Mouse (Mus musculus) stomach, embryonic 14.5 days (tissue): ENCODE data around the gene Zfp143. TPM values are rescaled to one million over a fixed set of nuclear protein-coding genes. Genes with fewer than 3 reads are reported as not detected.
"Not testable (repeated sequence)": the region's sequence is repeated elsewhere in the genome, so short reads cannot be mapped to it uniquely, and the experiment has no call there.

Source experiments
- ATAC-seq: fragments of 200-750 bp; cut with Nextera tagmentation; 2 replicates; pipeline ENCODE4 v1.8.0; 2017; ENCODE audit warnings: low read depth, moderate TSS enrichment; ENCODE audit not compliant: insufficient number of reproducible peaks, insufficient read depth, low FRiP score
- H3K27ac ChIP-seq: fragments of 300-500 bp; sonication (generic); 2 replicates; pipeline ENCODE4 v1.5.1; 2014; ENCODE audit warnings: mild to moderate bottlenecking, low read length, moderate library complexity, mixed read lengths
- H3K27me3 ChIP-seq: fragments of 300-500 bp; sonication (generic); 2 replicates; pipeline ENCODE4 v1.6.1; 2014; ENCODE audit warnings: low read length, control low read depth, mixed read lengths; ENCODE audit not compliant: control insufficient read depth, insufficient read depth
- H3K36me3 ChIP-seq: fragments of 300-500 bp; sonication (generic); 2 replicates; pipeline ENCODE4 v1.6.1; 2014; ENCODE audit warnings: mild to moderate bottlenecking, control low read depth, low read length, moderate library complexity, mixed read lengths; ENCODE audit not compliant: control insufficient read depth, insufficient read depth
- H3K4me1 ChIP-seq: fragments of 300-500 bp; sonication (generic); 2 replicates; pipeline ENCODE4 v1.6.1; 2014; ENCODE audit warnings: low read length, control low read depth, mixed read lengths; ENCODE audit not compliant: control insufficient read depth, insufficient read depth
- H3K4me2 ChIP-seq: fragments of 300-500 bp; sonication (generic); replicated peaks from 2 replicates; pipeline ENCODE4 v1.6.1; 2014; ENCODE audit warnings: low read depth, low read length, control low read depth
- H3K4me3 ChIP-seq: fragments of 300-500 bp; sonication (generic); 2 replicates; pipeline ENCODE4 v1.5.1; 2014; ENCODE audit warnings: low read depth, low read length, control low read depth
- H3K9ac ChIP-seq: fragments of 300-500 bp; sonication (generic); replicated peaks from 2 replicates; pipeline ENCODE4 v1.6.1; 2014; ENCODE audit warnings: low read depth, mild to moderate bottlenecking, control low read depth, low read length, moderate library complexity, mixed read lengths
- H3K9me3 ChIP-seq: fragments of 300-500 bp; sonication (generic); 2 replicates; pipeline ENCODE4 v1.6.1; 2016; ENCODE audit warnings: low read depth, low read length, control low read depth; ENCODE audit not compliant: control insufficient read depth
- whole genome bisulfite sequencing: fragments of 180-500 bp; shearing (Covaris S2); extraction: QIAGEN DNeasy Blood & Tissue Kit; methylation state at CpG from one replicate; pipeline ENCODE4 v1.1.7; 2014; 5-methylcytosine and 5-hydroxymethylcytosine counted together
- polyA plus RNA-seq: library from polyadenylated mRNA; unstranded; fragments of >200 nt; fragmentation: Nextera tagmentation; extraction: Ambion mirVana; gene quantifications from 2 replicates; pipeline ENCODE4 v1.2.1, GENCODE M21; 2014

Gene Zfp143
- polyA plus RNA-seq, 1 experiment from 2014 or later: 18.2 TPM

GRCm38 (mm10) chr7:110030342-110030741, 30.7 kb upstream of the Zfp143 start:
- Histone ChIP-seq H3K4me1 (no peaks in the 10 kb centered on the region), H3K4me3 (no peak overlapping the region), H3K36me3 (peaks cover 36% of the 10 kb centered on the region), H3K27ac (no peak overlapping the region), H3K27me3 (no peaks in the 10 kb centered on the region), H3K9ac (no peak overlapping the region), H3K9me3 (no peaks in the 10 kb centered on the region), H3K4me2 (no peak overlapping the region)
- 82% methylated on average over 3 of the region's 3 CpGs for WGBS
- ATAC-seq: no peak

- WGBS: 94% methylated on average over 2 of the region's 2 CpGs
- H3K27ac ChIP-seq, H3K4me1 ChIP-seq, H3K9me3 ChIP-seq, H3K27me3 ChIP-seq, H3K4me2 ChIP-seq, H3K4me3 ChIP-seq, H3K9ac ChIP-seq, ATAC-seq: not testable (repeated sequence)
- H3K36me3 ChIP-seq: peaks cover 36% of the 10 kb centered on the region
These were observed 3.3 kb upstream of the Zfp143 start for GRCm38 (mm10) chr7:110057723-110058122.

DNA sequence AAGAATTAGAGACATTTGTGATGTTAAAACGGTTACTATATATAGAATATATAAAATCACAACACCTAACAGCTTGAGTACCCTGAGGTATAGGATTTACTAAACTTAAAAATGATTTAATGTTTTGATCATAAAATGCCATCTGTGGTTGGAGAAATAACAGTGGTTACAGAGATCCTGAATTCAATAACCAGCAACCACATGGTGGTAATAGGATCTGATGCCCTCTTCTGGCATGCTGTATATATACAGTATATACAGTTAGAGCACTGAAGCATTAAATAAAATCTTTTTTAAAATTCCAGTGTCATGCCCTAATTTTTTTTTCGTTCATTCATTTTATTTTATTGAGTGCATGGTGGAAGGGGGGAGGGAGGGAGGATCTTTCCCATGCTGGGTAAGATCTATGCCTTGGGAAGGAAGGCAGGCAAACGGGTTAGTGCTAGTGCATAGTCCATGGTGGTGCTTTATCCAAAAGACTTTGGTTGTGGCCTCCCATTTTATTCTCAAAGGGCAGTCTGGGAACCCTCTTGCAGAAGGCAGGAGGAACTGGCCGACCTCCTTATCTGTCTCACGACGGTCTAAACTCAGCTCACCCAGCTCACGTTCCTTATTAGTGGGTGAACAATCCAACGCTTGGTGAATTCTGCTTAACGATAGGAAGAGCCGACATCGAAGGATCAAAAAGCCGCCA, 1.8 kb upstream of the Zfp143 start:
- Histone ChIP-seq H3K9ac (no peak overlapping the region), H3K4me3 (no peak overlapping the region), H3K4me2 (no peak overlapping the region), H3K9me3 (no peaks in the 10 kb centered on the region), H3K36me3 (peaks cover 24% of the 10 kb centered on the region), H3K27me3 (no peaks in the 10 kb centered on the region), H3K4me1 (peaks cover 14% of the 10 kb centered on the region; the same call in 1 of the 2 replicates), H3K27ac (no peak overlapping the region)
- WGBS: 86% methylated on average over 12 of the region's 12 CpGs
- no peak for ATAC-seq

GRCm38 (mm10) chr7:110060106-110060668, 830 bp upstream of the Zfp143 start:
- ATAC-seq: no peak
- 15% methylated on average over 5 of the region's 5 CpGs for WGBS
- Histone ChIP-seq H3K9me3 (no peaks in the 10 kb centered on the region), H3K4me3 (peak overlapping the region; percentile 80), H3K4me2 (peak overlapping the region; percentile 78), H3K4me1 (peaks cover 14% of the 10 kb centered on the region; the same call in 1 of the 2 replicates), H3K36me3 (peaks cover 19% of the 10 kb centered on the region), H3K27me3 (no peaks in the 10 kb centered on the region), H3K27ac (peak overlapping the region; percentile 100), H3K9ac (peak overlapping the region; percentile 97)

DNA sequence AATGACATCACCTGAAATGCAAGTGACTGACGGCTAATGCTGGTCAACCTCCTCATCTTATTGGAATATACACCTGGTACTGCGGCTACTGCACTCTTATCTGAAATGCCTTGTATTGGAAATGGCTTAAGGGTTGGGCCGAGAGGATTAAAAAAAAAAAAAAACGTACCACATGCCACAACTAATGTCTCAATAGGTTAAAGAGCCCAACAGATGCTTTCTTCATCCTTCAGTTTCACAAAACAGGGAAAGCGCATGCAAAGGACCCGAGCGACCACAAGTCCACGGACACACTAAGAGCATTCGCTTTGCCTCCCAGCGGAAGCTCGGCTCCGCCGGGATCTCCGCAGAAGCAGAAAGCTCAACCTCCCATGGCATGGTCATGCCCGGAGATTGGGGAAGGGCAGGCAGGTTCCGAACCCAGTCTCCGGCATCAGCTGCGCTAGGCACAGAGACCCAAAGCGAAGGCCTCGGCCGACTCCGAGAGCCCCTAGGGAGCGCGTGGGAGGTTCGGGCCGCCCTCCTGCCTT, 283 bp upstream of the Zfp143 start:
- peak overlapping the region; percentile 100 for H3K27ac ChIP-seq
- H3K36me3 ChIP-seq: peaks cover 16% of the 10 kb centered on the region
- H3K4me1 ChIP-seq: peaks cover 14% of the 10 kb centered on the region; the same call in 1 of the 2 replicates
- under 1% methylated on average over 26 of the region's 26 CpGs for WGBS
- ATAC-seq: peak; percentile 0; the same call in 1 of the 2 replicates
- no peaks in the 10 kb centered on the region for H3K9me3 ChIP-seq
- peak overlapping the region; percentile 78 for H3K4me2 ChIP-seq
- peak overlapping the region; percentile 97 for H3K9ac ChIP-seq
- no peaks in the 10 kb centered on the region for H3K27me3 ChIP-seq
- H3K4me3 ChIP-seq: peak overlapping the region; percentile 80

DNA sequence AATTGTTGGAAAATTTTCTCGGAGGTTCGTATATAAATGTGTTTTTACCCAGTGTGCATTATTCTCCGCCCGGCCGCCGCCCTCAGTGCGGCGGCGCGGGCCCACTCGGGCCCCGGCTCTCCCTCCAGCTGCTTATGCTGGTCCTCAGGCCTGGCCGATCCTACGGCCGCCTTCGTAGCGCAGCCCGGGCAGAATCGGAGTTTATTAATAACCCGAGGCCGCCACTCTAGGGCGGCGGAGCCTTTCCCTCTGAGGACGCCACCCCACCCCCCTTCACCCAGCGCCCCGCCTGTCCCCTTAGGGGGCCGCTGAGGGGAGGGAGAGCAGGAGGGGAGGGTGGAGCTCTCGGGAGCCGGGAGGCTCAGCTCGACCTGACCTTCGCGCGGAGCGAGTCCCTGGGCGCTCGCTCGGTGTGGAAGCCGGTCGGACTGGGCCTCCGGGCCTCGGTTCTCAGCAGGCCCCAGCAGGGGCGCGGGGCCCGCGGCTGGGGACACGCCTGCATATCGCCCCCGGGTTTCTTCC, 796 bp downstream of the Zfp143 start:
- Histone ChIP-seq H3K4me1 (peaks cover 14% of the 10 kb centered on the region; the same call in 1 of the 2 replicates), H3K4me2 (peak overlapping the region; percentile 57), H3K27ac (peak overlapping the region; percentile 100), H3K9me3 (no peaks in the 10 kb centered on the region), H3K27me3 (no peaks in the 10 kb centered on the region), H3K4me3 (peak overlapping the region; percentile 66), H3K36me3 (peaks cover 13% of the 10 kb centered on the region), H3K9ac (peak overlapping the region; percentile 85)
- peak; percentile 80 for ATAC-seq
- WGBS: 2% methylated on average over 47 of the region's 48 CpGs

- Histone ChIP-seq H3K27ac (no peak overlapping the region), H3K4me1 (peaks cover 14% of the 10 kb centered on the region; the same call in 1 of the 2 replicates), H3K9ac (no peak overlapping the region), H3K4me2 (no peak overlapping the region), H3K36me3 (no peaks in the 10 kb centered on the region; the same call in 1 of the 2 replicates), H3K9me3 (no peaks in the 10 kb centered on the region), H3K4me3 (no peak overlapping the region), H3K27me3 (no peaks in the 10 kb centered on the region)
- WGBS: 96% methylated on average over 9 of the region's 9 CpGs
- ATAC-seq: no peak
These were observed 2.7 kb downstream of the Zfp143 start for GRCm38 (mm10) chr7:110063731-110064130.

DNA sequence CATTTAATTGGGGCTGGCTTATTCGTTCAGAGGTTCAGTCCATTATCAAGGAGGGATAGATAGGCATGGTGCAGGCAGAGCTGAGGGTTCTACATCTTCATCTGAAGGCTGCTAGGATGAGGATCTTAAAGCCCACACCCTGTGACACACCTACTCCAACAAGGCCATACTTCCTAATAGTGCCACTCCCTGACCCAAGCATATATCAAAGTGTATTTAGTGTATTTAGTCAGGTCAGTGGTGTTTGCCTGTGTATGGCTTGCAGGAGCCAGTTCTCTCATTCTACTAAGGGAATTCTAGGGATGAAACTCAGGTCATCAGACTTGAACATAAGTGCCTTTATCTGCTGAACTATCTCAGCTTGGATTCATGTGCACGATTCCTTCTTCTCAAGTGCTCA, 8.1 kb downstream of the Zfp143 start:
- WGBS: 86% methylated on average over 2 of the region's 2 CpGs
- H3K27me3 ChIP-seq: no peaks in the 10 kb centered on the region
- peaks cover 30% of the 10 kb centered on the region for H3K36me3 ChIP-seq
- no peak overlapping the region for H3K9ac ChIP-seq
- no peaks in the 10 kb centered on the region for H3K4me1 ChIP-seq
- no peaks in the 10 kb centered on the region for H3K9me3 ChIP-seq
- H3K4me2 ChIP-seq: no peak overlapping the region
- ATAC-seq: no peak
- no peak overlapping the region for H3K4me3 ChIP-seq
- H3K27ac ChIP-seq: no peak overlapping the region
